Mouse (Mus musculus) lung, postnatal 10 days (tissue): ENCODE data around the gene Mmp12.
"Not testable (repeated sequence)": the region's sequence is repeated elsewhere in the genome, so short reads cannot be mapped to it uniquely, and the experiment has no call there.

Experiments used
- DNase-seq: peaks from one replicate; pipeline ENCODE4 v3.0.0; 2021

Gene Mmp12

GRCm38 (mm10) chr9:7344107-7344506 is at the start of gene Mmp12:
TSS of gene Mmp12 (plus strand) at chr9:7344381.
- no peak for DNase-seq

DNA sequence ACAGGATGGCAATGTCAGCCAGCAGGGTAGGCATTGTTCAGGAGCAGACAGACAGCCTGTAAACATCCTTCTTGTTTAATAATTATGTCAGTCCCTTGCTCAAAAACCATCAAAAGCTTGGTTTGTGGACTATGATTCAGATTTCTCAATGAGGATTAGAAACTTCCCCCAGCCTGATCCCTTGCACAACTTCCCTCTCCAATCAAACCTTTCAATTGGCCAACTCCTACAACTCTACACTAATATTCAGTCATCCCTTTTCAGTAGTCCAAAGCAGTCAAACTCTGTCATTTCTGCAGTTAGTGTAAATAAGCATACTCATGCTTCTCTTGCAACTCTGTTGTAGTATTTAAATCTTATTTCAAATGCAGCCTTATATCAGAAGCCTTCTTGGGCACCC is 12.3 kb upstream of the Mmp12 start:
- DNase-seq: no peak

GRCm38 (mm10) chr9:7335766-7336680 is 8.2 kb upstream of the Mmp12 start:
- DNase-seq: no peak

DNA sequence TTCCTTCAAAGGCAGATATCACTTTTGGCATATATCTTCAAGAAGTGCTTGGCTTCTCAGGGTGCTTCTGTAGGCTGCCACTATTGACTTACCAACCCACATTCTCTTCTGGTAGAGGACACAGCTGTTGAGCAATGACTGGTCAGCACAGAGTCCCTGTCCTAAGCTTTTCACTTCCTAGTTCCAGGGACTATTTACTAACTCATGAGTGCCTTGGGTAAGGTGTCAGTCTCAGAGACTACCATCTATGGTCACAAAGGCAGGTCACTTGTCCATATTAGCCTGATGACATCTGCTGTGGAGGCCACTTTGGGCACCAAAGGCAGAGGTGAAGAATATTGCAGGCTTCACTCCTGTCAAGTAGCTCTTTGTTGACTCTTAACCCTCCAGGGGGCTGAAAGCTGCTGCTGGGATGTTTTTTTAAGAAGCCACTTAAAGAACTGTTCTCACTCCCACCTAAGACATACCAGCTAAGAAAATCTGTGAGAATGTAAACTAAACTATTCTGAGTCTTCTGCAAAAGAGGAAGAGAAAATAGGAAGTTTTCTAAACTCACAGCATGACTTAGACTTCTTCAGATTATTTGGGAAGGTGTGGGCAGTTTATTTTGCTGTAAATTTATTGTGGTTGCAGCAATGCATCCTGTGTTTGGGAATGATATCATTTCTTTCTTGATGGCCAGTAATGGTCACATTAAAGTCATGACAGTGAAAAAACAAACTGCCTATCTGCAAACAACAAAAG is 7.3 kb upstream of the Mmp12 start:
- no peak for DNase-seq

DNA sequence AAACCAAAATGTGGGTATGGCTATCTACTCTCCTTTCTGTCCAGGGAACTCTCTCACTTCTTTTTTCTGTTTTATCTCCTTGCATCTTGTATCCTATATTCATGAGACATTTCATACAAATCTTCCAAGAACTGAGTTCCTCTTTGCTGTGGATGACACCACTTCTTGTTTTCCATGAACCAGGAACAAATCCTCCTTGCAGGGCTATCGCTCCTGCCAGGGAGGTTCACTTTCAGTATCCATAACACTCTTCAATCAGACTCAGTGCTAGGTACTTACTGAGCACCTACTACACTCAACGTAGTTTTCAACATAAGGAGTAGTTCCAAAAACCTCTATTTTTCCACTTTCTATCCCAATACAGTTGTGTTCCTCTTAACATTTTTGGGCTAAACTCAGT is 1.3 kb downstream of the Mmp12 start:
- no peak for DNase-seq

GRCm38 (mm10) chr9:7354535-7354934 is 10.4 kb downstream of the Mmp12 start:
- DNase-seq: no peak

- no peak for DNase-seq
Observed at GRCm38 (mm10) chr9:7387947-7388346, 43.8 kb downstream of the Mmp12 start, which contains the start of gene Mmp1b. TSS of gene Mmp1b (minus strand) at chr9:7388047.

- DNase-seq: not testable (repeated sequence)
Observed at GRCm38 (mm10) chr9:7396556-7396955, 52.4 kb downstream of the Mmp12 start.
